Mouse (Mus musculus): Measurements from ENCODE around the gene Aig1. TPM values are rescaled to one million over a fixed set of nuclear protein-coding genes. Genes with fewer than 3 reads are reported as not detected.

Gene Aig1
- total RNA-seq, 2 experiments from 2014 or later, result 21.6 to 24.4 TPM

DNA sequence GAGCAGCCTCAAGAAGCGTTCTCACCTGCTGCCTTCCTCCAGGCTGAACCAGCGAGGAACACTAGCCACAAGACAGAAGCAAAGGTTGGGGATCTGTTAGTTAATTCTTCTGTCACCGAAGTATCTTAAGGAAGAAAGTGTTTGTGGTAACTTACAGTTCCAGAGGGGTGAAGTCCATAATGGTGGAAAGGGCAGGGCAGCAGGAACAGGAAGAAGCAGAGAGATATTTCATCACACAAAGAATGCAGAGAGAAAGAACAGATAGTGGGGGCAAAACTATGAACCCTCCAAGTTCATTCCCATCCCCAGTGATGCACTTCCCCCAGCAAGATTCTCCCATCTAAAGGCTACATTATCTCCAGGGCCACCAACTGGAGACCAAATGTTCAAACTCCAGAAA is 13.7 kb downstream of the Aig1 start:
- DNase-seq (ENCODE audit: low spot score in 2 of 2), result no peak

DNA sequence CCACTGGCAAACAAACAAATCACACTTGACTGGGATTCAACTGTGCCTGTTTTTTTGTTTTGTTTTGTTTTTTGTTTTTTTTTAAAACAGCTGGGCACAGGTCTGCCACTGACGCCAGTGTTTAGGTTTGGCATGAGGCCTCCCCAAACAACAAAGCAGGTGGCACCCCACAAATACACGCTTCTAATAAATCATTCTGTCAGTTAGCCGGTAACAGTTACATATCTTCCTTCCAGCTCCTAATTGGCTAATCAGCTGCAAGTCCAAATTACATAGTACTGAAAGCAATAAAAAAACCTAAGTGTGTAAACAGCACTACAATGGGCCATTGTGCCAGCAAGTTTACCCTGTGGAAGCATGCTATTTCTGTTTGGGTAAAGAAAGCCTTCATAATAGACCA is 18.7 kb downstream of the Aig1 start:
- no peak for DNase-seq (ENCODE audit: low spot score in 2 of 2)

DNA sequence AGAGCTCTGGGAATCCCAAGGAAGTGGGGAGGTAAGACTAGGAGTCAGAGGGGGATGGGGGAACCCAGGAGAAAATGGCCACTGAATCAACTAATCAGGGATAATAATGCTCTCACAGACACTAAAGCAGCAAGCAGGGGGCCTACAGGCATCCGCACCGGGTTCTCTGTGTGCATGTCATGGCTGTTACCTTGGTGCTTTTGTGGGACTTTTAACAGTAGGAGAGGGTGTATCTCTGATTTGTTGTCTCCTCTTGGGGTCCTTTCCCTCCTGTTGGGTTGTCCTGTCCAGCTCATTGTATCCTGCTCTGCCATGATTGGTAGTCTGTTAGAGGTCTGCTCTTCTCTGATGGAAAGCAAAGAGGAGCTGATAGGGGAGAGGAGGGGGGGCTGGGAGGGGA is 19.6 kb downstream of the Aig1 start:
- no peak for DNase-seq (ENCODE audit: low spot score in 2 of 2)

GRCm38 (mm10) chr10:13844864-13845263 is 23.9 kb downstream of the Aig1 start:
- DNase-seq (ENCODE audit: low spot score in 2 of 2), result no peak

- DNase-seq (ENCODE audit: low spot score in 2 of 2), result no peak
Measured at GRCm38 (mm10) chr10:13843746-13844145, 25.0 kb downstream of the Aig1 start.

GRCm38 (mm10) chr10:13842855-13843254 is 25.9 kb downstream of the Aig1 start:
- DNase-seq (ENCODE audit: low spot score in 2 of 2), result no peak

GRCm38 (mm10) chr10:13838511-13839126 is 30.2 kb downstream of the Aig1 start:
- DNase-seq (ENCODE audit: low spot score in 2 of 2), result no peak

DNA sequence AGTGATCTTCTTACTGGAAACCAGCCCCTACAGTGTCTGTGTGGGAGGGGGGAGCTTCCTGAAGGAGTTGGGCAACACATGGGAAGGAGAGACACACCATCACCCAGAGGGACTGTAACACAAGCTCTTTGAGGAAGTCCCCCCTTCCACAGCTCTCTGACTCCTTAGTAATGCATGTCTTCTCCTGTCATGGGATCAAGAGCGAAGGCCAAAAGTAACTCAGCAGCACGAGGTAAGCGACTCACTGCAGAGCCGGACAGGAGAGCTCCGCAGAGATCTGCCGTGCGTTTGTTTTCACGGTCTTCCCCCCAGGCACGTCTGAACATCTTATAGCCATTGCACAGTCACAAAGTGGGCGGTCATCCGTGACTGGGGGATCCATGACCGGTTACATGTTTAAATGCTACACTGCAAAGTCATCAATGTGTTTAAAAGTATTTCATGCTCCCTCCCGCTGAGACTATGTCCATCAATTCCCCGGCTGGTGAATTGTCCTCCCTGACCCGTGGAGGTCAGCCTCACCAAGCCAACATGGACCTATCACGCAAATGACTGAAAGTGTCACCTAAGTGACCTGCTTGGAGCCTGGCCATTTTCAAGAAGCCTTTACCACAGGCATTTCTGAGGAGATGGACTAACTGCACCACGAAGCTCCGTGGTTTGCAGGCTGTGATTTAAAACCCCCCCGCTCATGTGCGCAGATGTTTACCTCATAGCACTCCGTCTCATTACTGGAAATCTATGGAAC is 30.9 kb downstream of the Aig1 start:
- DNase-seq (ENCODE audit: low spot score in 2 of 2), result no peak

DNA sequence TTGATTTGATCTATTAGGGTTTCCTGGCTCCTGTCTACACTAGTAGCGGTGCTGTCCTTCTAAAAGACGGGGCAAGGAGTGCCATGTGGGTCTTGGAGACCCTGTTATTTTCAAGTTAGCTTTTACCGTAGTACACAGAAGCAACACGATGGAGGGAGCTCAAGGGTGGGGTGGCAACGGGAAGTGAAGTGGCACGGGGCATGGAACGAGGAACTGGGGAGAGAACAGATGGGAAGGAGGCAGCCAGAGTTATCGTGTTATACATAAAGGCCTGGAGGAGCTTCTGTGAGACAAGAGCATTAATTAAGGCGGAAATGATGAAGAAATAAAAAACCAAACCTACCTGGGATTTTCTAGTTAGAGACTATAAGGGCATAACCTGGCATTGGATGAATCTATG is 31.8 kb downstream of the Aig1 start:
- no peak for DNase-seq (ENCODE audit: low spot score in 2 of 2)

- DNase-seq (ENCODE audit: low spot score in 2 of 2), result no peak
Measured at GRCm38 (mm10) chr10:13835737-13836475, 32.9 kb downstream of the Aig1 start.

DNA sequence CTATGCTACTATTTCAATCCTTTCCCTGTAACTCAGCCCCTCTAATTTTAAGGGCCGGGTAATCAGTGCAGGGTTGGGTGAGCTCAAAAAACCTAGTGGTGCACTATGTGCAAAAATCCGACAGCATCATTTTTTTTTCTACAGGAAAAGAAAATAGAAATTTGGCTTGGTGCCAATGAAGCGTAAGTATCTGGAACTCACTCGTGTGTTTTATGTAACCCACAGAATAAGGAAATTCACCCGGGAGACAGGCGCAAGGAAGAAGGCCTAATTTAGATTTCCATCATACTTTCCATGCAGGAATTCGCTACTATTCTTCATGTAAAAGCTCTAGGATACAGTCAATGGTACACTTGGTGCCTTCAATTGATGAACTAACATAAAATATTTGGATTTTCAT is 34.7 kb downstream of the Aig1 start:
- no peak for DNase-seq (ENCODE audit: low spot score in 2 of 2)

DNA sequence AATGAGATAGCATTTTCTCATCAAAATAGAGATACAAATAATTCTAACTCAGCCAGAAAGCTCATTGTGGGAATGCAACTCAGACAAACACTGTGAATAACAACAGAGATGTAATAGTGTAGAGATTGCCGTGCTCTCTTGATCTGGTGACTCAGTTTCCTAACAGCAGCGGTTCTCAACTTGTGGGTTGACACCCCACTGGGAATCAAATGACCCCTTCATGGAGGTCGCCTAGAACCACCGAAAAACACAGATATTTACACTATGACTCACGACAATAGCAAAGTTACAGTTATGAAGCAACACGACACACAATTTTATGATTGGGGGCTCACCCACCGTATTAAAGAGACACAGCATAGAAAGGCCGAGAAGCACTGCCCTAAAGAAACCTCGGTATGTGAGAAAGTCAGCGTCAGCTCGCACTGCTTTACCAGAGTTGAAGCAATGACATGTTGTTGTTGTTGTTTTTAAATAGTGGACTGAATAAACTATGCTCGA is 35.7 kb downstream of the Aig1 start:
- DNase-seq (ENCODE audit: low spot score in 2 of 2), result no peak

DNA sequence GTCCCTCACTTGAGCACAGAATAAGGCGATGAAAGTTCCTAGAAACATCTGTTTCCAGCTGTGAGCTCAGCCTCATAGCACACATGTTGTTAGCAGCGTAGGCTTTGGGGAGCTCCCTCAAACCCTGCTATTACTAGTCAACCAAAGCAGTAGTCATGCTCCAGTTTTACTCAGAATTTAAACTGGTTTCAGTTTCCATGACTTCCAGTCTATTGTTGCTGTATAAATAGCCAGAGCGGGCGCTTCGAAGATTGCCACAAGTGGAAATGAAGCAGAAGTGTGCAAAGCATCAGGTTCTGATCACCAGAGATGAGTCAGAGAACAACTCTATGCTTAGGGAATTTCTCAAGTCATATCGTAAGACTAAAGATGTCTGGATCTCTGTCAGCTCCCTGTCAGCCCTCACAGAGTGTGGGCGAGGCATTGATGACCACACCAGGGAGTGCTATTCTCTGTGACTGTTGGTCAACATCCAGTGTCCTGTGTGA is 36.2 kb downstream of the Aig1 start:
- DNase-seq (ENCODE audit: low spot score in 2 of 2), result no peak

DNA sequence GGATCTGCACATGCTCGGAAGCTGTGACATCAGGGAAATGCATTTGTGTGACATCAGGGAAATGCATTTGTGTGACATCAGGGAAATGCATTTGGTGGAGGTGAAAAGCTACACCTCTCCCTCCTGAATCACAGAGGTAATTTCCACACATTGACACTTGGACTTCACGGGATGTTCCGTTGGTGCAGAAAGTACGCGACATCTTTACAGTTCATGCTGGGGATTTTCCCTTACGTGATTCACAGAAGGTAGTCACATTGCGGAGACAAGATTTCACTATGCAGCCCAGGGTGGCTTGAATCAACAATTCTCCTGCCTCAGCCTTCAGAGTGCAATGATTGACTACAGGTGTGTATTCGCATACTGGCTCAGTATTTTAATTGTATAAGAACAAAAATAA is 41.6 kb downstream of the Aig1 start:
- DNase-seq (ENCODE audit: low spot score in 2 of 2), result no peak

DNA sequence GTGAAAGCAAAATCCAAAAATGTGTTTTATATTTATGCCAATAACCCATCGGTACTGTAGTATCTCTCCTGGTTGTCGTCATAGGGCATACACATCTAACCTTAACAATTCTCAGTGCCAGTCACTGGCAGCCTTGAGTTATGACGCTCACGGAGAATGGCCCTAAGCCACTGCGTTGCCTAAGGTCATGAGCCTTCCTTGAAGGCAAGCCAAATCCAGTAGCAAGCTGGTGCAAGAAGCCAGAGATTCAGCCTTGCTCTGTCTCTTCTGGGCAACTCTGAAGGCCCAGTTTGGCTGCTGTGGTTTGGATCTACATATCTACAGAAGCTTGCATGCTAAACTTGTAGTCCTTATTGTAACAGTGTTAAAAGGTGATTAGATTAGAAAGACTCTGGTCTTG is 55.2 kb downstream of the Aig1 start:
- DNase-seq (ENCODE audit: low spot score in 2 of 2), result no peak

DNA sequence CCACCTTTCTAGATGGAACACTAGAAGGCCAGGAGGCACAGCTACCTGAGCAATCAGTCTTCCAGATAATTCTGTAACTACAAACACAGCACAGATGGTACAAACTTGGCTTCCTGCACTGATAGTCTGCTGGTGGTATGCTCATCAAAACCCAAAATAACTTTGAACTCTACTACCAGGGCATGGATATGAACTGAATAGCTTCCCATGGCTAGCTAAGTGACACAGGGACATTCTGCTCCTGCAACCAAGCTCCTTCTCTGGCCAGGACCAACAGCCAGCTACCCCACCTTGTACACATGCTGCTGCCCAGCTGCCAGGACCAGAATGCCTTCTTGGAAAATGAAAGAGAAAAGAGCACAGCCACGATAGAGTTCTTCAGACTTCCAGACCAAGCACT is 60.5 kb downstream of the Aig1 start:
- no peak for DNase-seq (ENCODE audit: low spot score in 2 of 2)

- DNase-seq (ENCODE audit: low spot score in 2 of 2), result no peak
Measured at GRCm38 (mm10) chr10:13806806-13807205, 62.0 kb downstream of the Aig1 start.

GRCm38 (mm10) chr10:13801296-13801695 is 67.5 kb downstream of the Aig1 start:
- no peak for DNase-seq (ENCODE audit: low spot score in 2 of 2)

DNA sequence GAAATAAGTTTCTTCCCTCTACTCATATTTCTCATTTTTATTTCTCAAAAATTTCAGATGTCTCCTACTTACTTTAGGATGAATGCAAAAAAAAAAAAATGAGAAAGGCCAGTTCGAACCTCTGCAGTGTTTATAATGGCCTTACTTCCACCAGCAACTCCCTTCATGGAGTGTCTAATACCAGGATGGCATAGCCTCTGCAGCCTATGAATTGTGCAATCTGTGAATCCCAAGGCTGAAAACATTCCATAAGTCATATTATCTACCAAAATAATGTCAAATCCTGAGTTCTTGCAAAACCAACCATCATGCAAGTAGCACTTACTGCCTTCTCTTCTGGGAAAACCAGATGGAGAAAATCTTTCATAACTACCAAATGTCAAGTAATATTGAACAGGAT is 75.3 kb downstream of the Aig1 start:
- DNase-seq (ENCODE audit: low spot score in 2 of 2), result no peak

- DNase-seq (ENCODE audit: low spot score in 2 of 2), result no peak
Measured at GRCm38 (mm10) chr10:13792788-13793187, 76.0 kb downstream of the Aig1 start.

- DNase-seq (ENCODE audit: low spot score in 2 of 2), result no peak
Measured at GRCm38 (mm10) chr10:13789604-13790003, 79.2 kb downstream of the Aig1 start.

DNA sequence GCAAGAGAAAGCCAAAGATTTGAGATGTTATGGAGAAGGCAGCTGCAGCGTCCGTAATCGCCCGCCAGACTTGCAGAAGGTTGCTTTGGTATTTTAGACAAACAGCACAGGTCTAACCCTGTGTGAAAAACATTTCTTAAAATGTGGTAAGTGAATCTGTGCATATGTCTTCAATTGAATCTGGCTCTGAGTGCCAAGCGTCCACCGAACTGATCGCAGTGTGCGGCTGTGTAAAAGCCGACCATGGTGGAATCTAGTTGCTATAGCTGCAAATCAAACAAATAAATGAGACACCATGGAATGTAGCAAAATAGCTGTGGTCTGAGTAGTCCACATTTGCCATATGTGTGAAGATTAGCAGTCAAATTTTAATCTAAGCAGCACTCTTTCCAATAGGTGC is 80.7 kb downstream of the Aig1 start:
- no peak for DNase-seq (ENCODE audit: low spot score in 2 of 2)
